Mouse (Mus musculus) spleen, adult 18-20 months (tissue): ENCODE data around the gene Pfdn6.
"Not testable (repeated sequence)": the region's sequence is repeated elsewhere in the genome, so short reads cannot be mapped to it uniquely, and the experiment has no call there.

Experiments
- DNase-seq, 2 experiments: peaks; one replicate each; pipeline ENCODE4 v3.0.0; 2022; ENCODE audit warnings: mixed read lengths in 2 of 2

Pfdn6 gene

DNA sequence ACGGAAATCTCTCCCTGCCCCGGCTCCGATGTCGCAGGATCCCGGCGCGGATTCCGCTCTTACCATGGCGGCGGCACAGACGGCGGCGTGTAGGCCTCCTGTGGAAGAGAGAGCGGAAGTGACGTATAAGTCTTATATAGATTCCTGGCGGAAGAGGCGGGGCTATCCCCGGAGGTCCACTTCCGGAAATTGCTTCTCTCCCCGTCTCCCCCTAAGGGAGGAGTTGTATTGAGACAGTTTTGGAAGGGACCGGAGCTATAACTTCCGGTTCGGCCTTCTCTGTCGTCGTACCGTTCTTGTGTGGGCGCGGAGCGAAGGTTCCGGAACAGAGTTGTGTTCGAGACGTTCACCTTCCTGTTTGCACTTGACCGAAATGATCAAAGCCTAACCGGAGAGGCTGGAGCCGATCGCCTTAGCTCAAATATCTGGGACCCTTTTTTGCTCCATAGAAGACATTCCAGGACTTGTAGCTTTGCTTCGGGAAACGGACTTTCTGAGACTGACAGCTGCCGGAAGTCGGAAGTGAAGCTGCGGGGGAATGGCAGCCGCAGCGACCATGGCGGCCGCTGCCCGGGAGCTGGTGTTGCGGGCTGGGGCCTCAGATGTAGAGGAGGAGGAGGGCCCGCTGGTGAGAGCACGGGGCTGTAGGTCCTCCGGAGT is 15.5 kb upstream of the Pfdn6 start, which contains the start of the genes Vps52 and Rps18:
Vps52 (plus strand) TSS at position 258 of the 660 bp plus-strand sequence.
Rps18 (minus strand) TSS at position 447 of the 660 bp plus-strand sequence.
- DNase-seq: peak; percentile 89 to 96

DNA sequence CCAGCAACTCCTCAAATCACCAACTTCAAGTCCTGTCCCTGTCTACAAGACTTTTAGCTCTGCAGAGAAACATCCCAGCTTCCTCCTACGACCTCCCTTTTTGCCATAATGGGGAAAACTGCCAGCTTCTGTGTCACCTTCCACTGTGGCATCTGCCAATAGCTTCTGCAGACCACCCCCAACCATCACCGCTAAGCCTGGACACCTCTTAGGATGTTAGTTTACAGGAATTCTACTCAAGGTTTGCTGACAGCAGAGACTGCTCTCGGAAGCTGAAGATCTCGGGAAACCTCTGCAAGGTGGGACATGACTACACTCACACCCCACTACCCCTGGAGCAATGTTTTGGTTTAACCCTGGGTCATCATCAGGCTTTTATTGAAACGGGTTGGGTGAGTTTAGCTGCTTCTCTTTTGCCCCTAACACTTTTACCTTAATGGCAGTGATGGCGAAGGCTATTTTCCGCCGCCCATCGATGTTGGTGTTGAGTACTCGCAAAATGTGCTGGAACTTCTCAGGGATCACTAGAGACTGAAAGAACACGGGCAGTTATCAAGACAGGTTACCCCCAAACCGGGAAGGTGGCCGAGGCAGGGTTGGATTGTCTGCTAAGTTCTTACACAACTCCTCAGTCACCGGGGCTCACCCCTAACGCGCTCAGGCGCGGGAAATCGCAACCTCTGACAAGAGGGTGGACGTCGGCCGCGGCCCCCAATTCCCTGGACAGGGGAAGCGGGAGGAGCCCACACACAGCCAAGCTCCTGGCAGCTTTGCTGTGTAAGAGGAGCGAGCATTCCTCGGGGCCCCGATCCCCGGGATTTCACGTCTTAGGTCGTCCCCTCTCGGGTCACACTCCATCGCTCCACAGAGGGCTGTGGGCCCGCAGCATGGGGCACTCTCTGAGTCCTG is 14.8 kb upstream of the Pfdn6 start:
- DNase-seq: no peak

DNA sequence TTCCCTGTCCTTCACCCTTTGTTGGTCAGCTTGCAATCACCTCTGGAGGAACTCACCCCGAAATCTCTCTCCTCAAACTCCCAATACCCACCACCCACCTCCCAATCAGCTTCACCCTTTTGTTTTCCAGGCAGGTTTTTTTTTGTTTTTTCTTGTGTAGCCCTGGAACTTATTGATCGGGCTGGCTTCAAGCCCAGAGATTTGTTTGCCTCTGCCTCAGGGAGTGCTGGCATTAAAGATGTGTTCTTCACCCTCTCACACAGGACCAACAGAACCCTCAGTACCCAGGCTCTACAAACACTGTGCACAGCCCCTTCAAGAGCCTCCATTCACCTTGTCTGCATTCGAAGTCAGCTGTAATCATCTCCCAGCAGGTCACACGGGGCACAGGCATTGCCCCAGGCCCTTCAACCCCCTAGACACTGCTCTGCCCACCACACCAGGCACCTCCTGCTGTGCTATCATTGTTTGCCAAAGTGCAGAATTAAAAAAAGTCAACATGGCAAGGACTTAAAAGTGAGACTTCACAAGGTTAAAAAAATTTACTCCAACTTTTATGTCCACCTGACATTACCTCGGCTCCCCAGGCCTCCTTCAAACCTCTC is 13.9 kb upstream of the Pfdn6 start:
- no peak for DNase-seq

DNA sequence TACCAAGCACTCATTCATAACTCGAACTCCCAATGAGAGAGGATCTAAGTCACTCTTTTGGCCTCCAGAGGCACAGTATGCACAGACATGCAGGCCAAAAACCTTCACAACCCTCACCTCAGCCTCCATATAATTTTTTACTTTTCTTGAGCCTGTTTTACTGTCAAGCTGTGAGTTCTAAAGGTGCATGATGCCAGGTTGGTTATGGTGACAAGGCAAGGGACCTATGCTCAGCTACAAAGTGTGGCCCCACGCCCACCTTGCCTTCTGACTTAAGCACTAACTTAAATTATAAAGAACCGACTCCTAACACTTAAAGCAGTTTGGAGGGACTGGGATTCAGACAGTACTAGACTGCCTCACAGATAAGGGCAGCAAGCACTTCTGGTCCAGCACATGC is 13.2 kb upstream of the Pfdn6 start:
- no peak for DNase-seq

DNA sequence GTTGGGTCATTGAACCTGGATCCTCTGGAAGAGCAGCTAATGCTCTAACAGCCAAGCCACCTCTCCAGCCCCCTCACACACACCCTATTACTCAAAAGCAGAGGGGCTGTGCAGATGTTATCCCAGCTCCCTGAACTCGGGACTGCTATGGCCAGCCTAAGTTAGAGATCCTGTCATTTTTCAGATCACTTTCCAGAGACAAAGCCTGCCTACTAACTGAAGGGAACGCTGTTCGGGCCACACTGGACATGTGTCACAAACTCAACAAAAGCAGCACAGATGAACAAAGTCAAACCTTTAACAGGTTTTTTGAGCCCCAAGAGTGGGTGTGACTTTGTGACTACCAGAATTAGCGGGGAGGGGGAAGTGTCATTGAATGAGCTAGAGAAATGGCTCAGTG is 12.7 kb upstream of the Pfdn6 start:
- no peak for DNase-seq

DNA sequence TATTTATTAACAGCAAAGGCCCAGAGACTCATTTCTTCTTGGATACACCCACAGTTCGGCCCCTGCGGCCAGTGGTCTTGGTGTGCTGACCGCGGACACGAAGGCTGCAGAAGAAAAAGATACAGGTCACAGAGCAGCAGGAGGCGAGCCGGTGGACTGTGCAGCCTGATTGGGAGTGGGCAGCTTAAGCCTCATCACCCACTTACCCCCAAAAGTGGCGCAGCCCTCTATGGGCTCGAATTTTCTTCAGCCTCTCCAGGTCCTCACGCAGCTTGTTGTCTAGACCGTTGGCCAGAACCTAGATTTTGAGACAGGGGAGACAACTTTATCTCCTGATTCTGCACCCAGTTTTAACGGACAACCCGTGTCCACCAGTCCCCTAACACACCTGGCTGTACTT is 11.9 kb upstream of the Pfdn6 start:
- DNase-seq: not testable (repeated sequence)

DNA sequence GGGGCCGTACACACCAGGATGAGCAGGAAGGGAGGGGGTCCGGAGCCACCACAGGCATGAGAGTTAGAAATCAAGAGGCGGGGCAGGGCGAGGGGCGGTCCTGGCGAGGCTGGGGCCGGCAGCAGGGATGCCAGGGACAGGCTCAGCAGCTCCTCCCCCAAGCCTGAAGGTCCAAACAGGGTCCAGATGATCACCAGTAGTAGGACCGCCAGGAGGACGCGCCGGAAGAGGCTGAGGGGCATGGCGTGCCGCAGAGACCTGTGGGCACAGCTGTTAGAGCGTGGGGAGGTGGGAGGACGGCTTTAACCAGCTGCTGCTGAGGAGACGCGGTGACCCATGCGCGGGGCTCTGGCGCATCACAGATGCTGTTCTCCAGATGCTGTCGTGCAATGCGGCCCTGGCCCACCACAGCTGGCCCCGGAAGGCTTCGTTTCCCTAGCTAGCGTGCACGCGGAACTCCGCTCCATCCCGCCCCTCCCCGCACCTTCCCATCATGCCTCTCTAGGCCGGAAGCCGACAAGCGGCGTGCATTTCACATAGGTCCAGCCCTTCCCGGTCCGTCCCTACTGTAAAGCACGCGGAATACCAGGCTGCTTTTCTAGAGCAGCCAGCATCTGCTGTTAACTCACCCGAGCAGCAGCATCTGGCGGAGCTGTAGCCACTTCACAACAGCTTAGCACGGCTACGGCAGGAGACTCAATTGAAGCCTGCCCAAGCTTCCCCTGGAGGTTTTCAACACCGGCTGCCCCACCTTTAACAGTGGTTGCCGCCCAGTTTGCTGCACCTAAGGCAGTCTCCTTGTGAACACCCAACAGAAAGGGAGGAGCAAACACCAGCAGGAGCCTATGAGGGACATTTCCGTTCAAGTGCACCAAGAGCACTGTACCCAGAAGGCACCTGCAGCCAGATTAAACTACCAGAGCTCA is 11.1 kb upstream of the Pfdn6 start, which contains the start of gene B3galt4:
B3galt4 (minus strand) TSS at position 468 of the 926 bp plus-strand sequence.
- peak; percentile 71 to 77 for DNase-seq

DNA sequence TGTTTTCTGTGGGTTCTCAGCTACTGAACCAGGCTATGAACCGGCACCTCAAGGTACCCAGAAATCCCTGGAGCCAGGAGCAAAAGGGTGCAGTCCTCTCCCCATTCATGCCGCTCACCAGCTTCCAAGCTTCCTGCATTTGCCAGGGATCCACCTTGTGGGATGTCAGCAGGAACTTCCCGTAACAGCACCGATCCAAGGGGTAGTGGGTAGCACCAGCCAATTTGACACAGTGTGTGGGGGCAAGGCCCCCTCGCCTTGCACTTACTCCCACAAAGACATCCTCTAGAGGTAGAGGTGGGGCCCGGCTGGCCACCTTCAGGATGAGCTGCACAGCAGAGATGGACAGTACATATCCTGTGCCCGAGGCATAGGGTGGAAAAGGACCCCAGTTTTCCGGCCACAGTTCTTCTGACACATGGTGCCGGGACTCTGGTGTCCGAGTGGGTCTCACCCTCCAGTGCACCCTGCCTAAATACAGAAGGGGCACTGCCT is 10.0 kb upstream of the Pfdn6 start:
- DNase-seq: no peak

- no peak for DNase-seq
Measured at GRCm38 (mm10) chr17:33948905-33949537, 8.9 kb upstream of the Pfdn6 start.

GRCm38 (mm10) chr17:33948090-33948904 is 8.2 kb upstream of the Pfdn6 start:
- no peak for DNase-seq

GRCm38 (mm10) chr17:33947430-33948089 is 7.4 kb upstream of the Pfdn6 start:
- DNase-seq: no peak

DNA sequence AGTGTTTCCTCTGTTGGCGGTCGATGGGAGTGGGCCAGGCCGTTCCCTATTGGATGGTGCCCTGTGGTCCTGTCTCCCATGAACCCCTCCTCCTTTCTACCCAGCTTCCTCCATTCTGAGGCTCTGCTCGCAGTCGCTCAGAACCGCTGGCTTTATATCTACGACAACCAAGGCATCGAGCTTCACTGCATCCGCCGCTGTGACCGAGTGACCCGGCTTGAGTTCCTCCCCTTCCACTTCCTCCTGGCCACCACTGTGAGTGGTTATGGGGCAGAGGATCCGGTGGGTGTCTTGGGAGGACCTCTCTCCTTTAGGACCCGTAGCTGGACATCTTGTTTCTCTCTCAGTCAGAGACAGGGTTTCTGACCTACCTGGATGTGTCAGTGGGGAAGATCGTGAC is 3.3 kb upstream of the Pfdn6 start:
- no peak for DNase-seq

- DNase-seq: no peak
Measured at GRCm38 (mm10) chr17:33941381-33941780, 1.2 kb upstream of the Pfdn6 start.

GRCm38 (mm10) chr17:33940981-33941380 is 838 bp upstream of the Pfdn6 start:
- DNase-seq: no peak

DNA sequence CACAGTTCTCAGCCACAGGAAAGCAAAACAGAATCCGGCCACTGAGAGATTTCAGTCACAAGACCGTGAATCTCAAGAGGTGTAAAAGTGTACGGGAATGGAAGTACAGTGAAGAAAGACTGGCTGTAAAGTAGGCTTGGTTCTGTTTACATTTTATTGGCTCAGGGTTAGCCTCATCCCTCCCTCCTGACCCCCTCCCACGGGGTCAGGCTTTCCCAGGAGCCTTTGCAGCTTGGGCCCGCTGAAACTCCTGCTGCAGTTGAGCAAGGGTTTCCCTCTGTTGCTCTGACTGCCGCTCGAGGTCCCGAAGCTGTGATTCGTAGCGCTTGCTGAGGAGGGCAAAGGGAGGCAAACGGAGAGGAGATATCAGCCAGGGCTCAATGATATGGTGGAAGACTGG is 1.4 kb downstream of the Pfdn6 start:
- no peak for DNase-seq

- DNase-seq: no peak
Measured at GRCm38 (mm10) chr17:33936993-33937392, 3.1 kb downstream of the Pfdn6 start.

- DNase-seq: no peak
Measured at GRCm38 (mm10) chr17:33935422-33936055, 4.6 kb downstream of the Pfdn6 start.

GRCm38 (mm10) chr17:33932970-33933369 is 7.2 kb downstream of the Pfdn6 start:
- no peak for DNase-seq

GRCm38 (mm10) chr17:33932448-33932847 is 7.7 kb downstream of the Pfdn6 start:
- DNase-seq: no peak

GRCm38 (mm10) chr17:33931947-33932346 is 8.2 kb downstream of the Pfdn6 start:
- DNase-seq: no peak
